Mouse (Mus musculus) brain, adult 2 months (tissue): ENCODE data around the gene Sort1.

ENCODE experiments used
- DNase-seq: peaks from one replicate; pipeline ENCODE4 v3.0.0; 2011; ENCODE audit warnings: low read depth, low spot score

Gene Sort1

DNA sequence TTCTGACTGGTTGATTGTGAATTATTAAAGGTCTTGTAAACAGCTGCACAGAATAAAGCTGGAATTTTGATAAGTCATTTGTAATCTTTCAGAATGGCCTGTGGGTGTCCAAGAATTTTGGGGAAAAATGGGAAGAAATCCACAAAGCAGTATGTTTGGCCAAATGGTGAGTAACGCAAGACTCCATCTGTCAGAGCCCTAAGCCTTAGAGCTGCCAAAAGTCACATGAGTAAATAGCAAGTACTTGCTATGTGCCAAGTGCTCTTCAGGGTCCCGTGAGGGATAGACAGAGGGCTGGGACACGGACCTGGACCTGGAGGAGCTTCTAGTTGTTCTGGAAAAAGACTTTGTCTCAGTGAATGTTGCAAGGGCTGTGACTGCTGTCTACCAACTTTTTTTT lies 44.0 kb downstream of the Sort1 start:
- DNase-seq: peak; percentile 59

DNA sequence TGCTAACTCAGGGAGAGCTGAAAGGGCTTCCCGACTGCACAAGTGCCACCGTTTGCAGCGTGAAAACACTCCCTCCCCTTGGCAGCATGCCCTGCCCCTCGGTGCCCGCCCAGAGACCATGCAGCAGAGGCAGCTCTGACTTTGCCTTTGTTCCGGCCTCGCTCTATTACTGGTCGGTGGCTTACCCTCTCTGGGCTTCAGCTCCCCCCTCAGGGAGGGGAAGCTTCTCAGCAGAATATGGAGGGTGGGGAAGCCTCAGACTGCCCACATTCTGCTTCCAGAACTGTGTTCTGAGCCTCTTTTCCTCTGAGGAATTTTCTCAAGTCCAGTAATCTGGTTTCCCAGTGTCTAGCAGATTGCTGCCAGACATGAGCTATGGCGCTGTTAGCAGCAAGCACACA lies 44.6 kb downstream of the Sort1 start:
- peak; percentile 71 for DNase-seq

DNA sequence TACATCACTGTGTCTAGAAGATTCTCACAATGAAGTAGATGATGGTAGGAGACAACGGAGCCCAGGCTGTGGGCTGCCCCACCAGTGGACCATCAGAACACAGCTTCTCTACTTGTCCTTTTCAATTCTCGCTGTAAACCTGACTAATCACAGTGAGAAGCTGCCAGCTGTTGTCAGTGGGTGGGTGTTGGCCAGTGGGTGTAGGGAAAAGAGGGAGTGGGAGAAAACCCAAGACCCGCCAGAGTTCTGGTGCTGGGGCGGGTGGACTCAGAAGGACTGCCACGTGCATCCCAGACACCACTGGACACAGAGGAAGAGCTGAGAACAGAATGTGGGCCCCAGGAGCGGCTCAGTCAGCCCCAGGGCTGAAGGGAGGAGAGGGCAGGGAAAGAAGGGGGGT lies 46.9 kb downstream of the Sort1 start:
- peak; percentile 63 for DNase-seq

DNA sequence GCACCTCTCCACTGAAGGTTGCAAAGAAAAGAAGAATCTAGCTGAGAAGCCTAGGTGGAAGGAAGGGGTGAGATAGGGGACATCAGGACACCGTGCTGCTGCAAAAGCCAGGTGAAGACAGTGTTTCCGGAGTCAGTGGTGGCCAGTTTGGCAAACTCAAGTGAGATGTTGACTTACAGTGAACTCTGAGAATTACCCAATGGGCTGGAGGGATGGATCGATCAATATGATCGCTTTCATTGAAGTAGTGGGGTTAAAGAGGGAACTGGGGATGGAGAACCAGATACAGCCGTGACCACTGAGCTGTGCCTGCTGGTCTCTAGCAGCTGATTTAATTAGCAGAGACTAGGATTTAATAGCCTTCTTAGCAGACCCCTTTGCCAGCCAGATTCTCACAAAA lies 53.0 kb downstream of the Sort1 start:
- no peak for DNase-seq

DNA sequence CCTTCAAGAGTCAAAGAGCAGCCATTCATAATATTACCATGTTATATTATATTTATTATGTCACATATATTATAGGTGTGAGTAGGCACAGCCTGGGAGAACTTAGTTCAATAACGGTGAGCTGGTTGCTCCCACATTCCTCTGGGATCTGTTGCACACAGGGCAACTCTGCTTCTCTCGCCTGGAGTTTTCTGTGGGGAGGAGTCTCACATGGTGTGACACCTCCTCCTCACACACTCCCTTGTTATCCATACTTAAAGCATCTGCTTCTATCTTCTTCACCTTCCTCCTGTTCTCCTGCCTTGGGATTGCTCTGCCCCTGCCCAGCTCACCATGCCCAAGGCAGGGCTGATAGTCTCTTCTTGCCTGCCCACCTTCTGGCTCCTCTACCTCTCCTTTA lies 57.2 kb downstream of the Sort1 start:
- peak; percentile 59 for DNase-seq

DNA sequence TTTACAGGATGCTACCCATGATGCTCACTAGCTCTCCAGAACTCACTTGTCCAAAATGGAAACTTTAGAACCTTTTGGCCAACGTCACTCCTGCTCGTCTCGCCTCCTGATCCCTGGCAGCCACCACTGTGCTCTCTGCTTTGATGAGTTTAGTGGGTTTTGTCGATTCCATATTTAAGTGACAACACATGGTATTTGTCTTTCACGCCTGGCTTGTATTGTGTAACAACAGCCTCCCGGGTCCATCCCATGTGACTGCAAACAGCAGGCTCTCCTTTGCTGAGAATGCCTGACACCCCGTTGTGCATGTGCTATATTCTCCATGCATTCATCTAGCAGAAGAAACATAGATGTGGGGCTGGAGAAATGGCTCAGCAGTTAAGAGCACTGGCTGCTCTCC lies 58.3 kb downstream of the Sort1 start:
- DNase-seq: peak; percentile 29

DNA sequence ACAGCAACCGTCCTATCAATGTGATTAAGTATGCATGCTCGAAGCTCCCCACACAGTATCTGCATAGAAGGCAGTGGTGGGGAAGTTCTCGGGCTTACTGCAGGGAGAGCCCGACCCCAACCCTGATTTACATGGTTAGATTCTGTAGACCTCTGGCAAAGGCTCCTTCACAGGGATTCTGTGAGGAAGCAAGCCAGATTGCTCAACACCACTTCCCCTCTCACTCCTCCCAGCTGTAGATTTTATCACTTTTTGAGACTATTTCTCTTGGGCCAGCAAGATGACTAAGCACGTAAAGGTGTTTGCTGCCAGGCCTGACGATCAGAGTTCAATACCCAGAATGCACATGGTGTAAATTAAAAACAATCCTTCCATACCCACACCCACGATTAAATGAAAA lies 62.0 kb downstream of the Sort1 start:
- no peak for DNase-seq

DNA sequence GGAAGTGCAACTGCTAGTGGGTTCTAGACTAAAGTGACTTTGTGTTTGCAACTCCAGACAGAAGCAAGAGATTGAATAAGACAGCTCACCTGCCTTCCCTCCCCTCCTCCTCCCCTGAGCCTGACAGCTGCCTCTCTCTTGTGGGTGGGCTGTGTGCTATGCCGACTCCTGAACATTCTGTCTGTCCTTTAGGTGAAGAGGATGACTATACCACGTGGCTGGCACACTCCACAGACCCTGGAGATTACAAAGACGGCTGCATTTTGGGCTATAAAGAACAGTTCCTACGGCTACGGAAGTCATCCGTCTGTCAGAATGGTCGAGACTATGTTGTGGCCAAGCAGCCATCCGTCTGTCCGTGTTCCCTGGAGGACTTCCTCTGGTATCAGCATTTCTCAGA lies 64.5 kb downstream of the Sort1 start:
- DNase-seq: peak; percentile 52

DNA sequence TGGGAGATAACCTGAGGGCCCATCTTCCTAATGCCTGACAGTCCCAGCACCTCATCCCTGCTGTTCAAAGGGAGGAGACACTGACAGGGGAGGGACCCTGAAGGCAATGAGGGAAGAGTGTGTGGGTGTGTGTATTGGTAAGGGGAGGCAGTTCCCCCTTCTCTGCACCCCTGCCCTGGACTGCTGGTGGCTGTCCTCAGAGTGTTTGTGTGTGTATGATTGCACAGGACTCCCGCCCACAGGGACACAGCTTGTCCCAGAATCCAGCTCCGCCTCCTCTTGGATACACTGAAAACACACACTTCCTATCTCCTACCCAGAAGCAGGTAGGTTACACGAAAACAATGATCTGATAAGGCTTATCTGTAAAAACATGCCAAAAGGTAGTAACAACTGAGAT lies 71.4 kb downstream of the Sort1 start:
- peak; percentile 32 for DNase-seq

DNA sequence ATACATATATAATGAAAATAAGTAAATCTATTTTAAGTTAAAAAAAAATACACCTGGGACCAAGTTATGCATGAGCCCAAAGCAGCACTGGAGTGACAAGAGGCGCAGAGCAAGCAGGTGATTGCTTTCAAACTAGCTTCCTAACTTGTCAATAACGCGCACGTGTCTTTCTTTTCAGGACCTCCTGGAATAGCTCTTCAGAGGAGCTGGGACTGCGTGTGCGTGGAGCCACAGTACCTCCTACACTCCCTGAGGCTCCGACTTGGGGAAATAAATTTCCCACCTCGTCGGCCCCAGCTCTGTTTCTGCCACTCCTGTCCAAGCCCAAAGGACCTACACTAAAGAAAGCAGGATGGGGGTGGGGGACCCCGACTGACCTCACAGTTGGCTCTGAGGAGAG lies 73.2 kb downstream of the Sort1 start:
- peak; percentile 56 for DNase-seq

DNA sequence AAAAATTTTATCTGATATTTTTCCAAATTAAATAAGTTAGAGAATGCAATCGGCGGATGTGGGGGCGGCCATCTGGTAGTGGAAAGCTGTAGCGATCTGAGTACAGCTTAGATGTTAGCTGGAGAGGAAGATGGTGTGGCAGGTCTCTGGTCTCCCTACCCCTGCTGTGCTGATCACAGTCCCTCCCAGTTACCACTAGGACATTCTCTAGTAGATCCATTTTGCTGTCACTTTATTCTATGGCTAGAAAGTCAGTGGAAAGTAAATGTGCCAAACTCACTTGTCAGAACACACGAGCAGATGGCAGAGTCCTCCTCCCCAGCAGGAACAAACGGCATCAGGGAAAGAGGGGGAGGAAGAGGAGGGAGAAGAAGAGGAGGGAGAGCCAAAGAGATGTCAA lies 74.6 kb downstream of the Sort1 start:
- peak; percentile 93 for DNase-seq

DNA sequence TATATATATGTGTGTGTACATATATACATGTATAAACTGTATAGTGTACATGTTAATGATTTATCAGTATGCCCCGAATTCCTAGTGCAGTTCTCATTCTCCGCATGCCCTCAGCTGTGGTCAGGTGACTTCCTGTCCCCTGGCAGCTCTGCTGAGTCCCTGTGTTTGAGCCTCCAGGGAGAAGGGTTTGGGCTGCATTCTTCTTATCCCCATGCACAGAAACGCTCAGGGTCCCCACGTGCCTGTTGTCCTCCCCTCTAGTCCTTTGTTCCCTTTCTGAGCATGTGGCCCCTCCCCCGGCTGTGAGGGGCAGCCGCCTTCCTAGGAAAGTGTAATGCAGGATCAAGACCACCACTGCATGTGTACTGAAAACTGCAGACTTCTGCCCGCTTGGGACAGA lies 77.0 kb downstream of the Sort1 start:
- DNase-seq: no peak

DNA sequence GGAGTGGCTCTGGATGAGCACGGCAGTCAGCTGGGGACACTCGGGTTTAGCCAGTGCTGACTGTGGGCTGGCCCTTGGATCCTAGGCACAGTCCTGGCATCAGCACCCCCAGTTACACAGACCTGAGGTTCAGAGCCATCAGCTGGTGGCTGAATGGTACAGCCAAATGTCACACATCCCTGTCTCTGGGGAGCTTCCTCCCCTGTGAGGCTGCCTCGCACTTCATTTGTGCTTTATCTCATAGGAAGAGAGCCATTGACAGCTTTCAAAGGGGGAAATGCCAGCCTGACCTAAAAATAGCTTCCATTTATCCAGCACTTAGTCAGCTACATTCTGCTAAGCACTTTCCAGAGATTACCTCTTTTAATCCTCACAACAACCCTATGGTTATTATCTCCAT lies 79.7 kb downstream of the Sort1 start:
- peak; percentile 78 for DNase-seq

DNA sequence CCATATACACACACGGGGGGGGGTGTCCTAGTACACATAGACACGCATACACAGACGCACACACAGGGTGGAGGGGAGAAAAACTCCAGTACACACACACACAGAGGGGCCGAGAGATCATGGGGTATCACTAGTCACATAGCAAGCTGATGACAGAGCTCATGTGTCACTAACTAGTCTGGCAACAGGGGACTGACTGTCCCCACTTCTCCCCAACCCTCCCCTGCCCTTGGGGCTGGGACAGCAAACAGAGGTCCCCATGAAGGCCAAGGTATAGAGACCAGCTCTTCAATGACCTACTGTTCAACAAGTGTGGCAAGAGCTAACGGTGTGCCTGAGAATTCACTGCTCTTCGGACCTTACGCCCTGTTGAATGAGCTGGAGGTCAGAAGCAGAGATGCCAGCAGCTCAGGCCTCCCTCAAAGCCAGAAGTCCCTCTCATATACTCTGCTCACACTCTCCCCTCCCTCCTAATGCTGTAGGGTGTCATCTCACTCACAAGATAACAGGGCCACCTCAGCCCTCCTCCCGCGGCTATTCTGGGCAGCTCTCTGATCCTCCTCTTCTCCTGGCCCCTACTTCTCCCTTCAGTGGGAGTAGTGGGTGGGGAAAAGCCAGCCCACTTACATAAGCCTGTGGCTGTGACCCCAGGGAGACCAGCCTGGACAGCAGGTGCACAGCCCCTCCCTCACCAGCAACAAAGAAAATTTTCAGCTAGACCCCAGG lies 80.6 kb downstream of the Sort1 start, which contains the start of gene Mybphl:
TSS of gene Mybphl (plus strand) at position 642 of the 726 bp plus-strand sequence.
- DNase-seq: no peak

DNA sequence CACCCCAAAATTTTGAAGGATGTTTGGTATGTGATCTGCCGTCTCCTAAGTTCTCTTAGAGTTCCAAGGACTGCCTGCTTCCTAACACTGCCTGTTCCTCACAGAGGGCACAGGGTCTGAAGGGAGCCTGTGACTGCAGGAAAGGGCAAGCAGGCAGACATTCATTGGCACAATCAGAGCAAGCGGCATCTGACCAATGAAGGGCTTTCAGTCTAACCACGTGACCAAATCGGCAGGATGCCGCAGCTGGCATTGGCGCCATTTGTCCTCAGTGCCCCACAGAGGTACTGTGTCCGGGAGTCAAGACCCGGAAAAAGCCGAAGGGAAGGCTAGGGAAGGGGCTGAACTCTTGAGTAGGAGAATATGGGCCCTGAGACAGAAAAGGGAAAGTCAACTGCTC lies 83.3 kb downstream of the Sort1 start:
- peak; percentile 63 for DNase-seq

DNA sequence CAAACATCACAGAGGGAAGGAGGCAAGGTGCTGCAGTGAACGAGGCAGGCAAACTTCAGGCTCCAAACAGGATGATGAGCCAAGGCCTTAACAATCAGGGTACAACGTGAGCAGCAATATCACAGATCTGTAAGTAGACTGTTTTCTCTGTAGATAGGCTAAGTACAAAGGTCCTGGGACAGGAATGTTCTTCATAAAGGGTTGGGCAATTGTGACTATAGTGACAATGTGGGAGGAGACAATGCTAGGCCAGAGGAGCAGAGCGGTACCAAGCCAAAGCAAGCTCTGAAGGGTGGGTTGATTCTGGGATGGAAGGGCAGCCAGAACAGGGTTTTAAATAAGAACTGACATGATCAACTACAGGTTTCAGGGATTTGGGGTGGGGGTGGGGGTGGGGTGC lies 83.9 kb downstream of the Sort1 start:
- no peak for DNase-seq

DNA sequence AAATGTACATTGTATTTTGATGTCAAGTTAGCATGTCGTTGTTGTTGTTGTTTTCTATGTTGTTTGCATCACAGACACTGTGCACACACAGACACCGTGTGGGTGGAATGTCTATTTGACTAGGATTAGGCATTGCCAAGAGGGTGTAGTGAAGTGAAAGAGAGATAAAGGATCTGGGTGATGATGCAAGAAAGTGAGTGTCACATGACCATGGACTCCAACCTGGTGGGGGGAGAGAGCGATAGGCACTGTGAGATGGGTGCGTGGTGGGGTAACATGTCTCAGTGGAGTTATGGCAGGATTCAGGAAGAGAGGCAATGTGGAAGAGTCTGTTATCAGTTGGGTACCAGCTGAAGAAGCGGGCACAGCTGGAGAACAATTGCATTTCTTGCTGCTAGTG lies 84.8 kb downstream of the Sort1 start:
- no peak for DNase-seq

DNA sequence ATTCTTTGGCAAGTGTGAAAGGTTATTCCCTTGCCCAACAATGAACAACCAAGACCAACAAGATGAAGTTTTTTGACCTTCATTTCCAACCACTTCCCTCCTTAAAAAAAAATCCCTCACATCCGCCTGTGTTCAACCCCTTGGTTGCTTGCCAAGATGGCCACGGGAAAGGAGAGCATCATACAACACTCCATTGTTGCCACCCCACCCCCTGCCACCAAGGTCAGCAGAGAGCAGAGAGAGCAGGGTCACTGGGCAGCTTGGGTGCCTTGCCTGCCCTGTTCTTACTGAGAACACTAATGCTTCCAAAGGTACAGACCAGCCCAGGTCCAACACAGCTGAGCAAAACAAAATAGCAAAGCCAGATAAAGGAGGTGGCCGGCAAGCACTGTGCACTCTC lies 88.4 kb downstream of the Sort1 start:
- DNase-seq: peak; percentile 71

DNA sequence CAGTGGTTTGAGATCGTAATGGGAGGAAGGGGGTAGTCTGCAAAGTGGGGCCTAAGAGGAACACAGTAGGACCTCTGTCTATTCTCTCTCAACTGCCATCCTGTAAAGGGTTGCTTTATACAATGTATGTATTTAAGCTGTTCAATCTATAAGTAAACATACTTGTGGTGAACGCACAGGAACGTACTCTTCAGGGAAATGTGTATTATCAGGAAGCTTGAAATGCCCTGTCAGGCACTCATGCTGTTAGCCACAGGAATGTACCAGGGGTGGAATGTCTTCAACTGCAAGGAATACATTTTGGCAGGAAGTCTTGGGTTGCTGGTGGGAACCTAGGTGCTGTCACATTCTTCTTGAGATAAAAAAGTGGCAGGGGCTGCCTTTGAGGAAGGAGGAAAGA lies 88.8 kb downstream of the Sort1 start:
- DNase-seq: no peak

DNA sequence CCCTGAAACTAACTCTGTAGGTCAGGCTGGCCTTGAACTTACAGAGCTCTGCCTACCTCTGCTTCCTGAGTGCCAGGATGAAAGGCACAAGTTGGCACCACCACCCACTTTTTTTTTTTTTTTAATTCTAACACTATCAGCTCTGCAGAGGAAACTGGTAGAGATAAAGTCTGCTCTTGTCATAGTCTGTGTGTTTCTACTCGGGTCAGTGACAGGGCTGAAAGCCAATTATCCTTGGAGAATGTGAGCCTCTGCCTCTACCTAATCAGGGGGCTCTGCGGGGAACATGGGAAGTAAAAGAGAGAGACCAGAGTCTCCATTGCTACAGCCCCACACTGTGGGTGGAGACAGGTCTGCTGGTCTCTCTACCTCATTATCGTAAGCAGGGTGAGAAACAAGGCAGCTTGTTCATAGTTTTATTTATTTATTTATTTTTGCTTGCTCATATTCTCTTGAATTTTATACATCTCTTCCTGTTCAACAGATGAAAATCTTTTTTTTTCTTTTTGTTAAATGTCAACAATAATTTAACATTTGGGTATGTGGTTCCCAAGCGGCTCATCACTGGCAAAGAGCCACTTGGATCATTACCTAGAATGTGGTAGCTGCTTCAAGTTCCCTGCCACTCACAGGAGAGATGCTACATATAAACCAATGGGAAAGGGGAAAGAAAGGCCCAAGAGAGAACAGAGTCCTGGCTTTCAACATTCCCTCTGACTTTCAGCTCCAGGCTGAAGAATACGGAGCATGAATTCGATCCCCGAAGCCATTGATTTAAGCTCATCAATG lies 95.2 kb downstream of the Sort1 start:
- peak; percentile 73 for DNase-seq

DNA sequence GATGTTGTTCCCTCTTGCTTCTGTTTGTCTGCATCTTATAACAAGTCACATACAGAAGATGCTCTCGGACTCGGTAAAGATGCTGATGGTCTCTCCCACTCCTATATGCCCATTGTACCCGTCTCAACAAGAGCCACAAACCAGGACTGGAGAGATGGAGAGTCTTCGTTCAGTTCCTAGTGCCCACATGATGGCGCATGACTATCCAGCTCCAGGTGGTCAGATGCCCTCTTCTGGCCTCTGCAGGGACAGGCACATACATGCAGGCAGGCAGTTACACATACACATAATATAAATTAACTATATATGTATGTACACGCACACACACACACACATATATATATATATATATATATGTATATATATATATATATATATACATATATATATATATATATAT lies 96.8 kb downstream of the Sort1 start:
- no peak for DNase-seq

DNA sequence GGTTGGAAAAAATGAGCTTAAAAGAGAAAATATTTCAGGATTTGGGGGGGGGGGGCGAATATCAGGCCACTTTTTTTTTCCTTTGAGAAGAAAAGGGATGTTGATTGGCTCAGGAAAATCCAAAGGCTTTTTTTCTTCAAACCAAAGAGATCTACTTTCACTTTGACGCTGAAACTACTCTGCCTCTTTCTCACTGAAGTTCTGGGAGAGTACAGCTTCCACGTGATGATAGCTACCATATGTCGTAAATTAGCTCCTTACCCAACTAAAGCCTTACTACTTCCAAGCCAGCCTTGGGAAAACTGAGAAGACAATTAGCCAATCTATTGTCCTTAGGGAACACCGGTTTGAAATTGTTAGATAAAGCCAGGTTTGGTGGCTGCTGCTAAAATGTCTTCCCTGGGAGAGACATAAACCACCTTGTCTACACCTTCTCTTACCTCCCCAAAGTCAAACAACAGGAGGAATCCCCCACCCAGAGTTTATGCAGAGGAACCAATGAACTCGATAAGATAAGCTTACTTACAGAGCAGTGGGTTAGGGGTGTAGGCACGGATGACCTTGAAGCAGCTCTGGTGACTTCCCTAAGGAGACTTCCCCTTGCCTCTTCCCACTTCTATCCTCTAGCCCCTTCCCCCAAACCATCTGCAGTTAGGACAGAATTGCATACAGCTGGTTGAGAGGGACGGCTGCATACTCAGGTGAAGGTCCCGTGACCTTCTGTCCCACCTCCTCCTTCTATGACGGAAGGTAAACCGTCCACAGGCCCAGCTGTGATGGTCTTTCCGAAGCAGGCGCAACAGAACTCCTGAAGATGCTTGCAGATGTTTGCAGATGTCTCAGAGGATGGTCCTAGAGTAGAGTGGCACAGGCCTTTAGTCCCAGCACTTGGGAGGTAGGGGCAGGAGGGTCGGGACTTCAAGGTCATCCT lies 98.3 kb downstream of the Sort1 start:
- DNase-seq: peak; percentile 67
